Mouse (Mus musculus) MEL (cell line): ENCODE data around the gene Dhdh. TPM values are rescaled to one million over a fixed set of nuclear protein-coding genes. Genes with fewer than 3 reads are reported as not detected.
"Not testable (repeated sequence)": the region's sequence is repeated elsewhere in the genome, so short reads cannot be mapped to it uniquely, and the experiment has no call there.

Source experiments
- DNase-seq: peaks from one replicate; pipeline ENCODE4 v3.0.0; 2011; ENCODE audit warnings: low read depth, low spot score
- H3K27ac ChIP-seq: 2 replicates; pipeline ENCODE4 v1.5.1; 2012; ENCODE audit warnings: low read depth, mild to moderate bottlenecking, control low read depth, low read length, moderate library complexity; ENCODE audit not compliant: control insufficient read depth
- H3K27me3 ChIP-seq, 2 experiments: fragments of 150-350 bp in 1 of 2; sonication (generic) in 1 of 2; 2 replicates each; pipeline ENCODE4 v1.6.1; 2012; ENCODE audit warnings: low read length in 2 of 2, mild to moderate bottlenecking in 2 of 2, improper control_type of control experiment in 1 of 2, moderate library complexity in 1 of 2; ENCODE audit not compliant: insufficient read depth in 2 of 2, control insufficient read depth in 1 of 2
- H3K36me3 ChIP-seq, 2 experiments: 2 replicates each; pipeline ENCODE4 v1.6.1; 2012 to 2014; ENCODE audit warnings: low read length in 2 of 2, improper control_type of control experiment in 1 of 2, inconsistent platforms in 1 of 2, mild to moderate bottlenecking in 1 of 2; ENCODE audit not compliant: insufficient read depth in 2 of 2, control insufficient read depth in 1 of 2
- H3K4me1 ChIP-seq, 2 experiments: fragments of 150-350 bp in 1 of 2; sonication (generic) in 1 of 2; 2 replicates each; pipeline ENCODE4 v1.6.1; 2012; ENCODE audit warnings: low read length in 2 of 2, improper control_type of control experiment in 1 of 2, mild to moderate bottlenecking in 1 of 2; ENCODE audit not compliant: insufficient read depth in 2 of 2, control insufficient read depth in 1 of 2
- H3K4me3 ChIP-seq, 2 experiments: fragments of 150-350 bp in 1 of 2; sonication (generic) in 1 of 2; 2 replicates each; pipeline ENCODE4 v1.5.1; 2012; ENCODE audit warnings: low read depth in 2 of 2, low read length in 2 of 2, mild to moderate bottlenecking in 2 of 2, moderate library complexity in 2 of 2, control low read depth in 1 of 2, improper control_type of control experiment in 1 of 2; ENCODE audit not compliant: control insufficient read depth in 1 of 2, insufficient read depth in 1 of 2
- H3K79me2 ChIP-seq: 2 replicates; pipeline ENCODE4 v1.6.1; 2012; ENCODE audit warnings: mild to moderate bottlenecking, low read length, moderate library complexity; ENCODE audit not compliant: control insufficient read depth, poor library complexity, insufficient read depth
- H3K9ac ChIP-seq: 2 replicates; pipeline ENCODE4 v1.6.1; 2012; ENCODE audit warnings: low read depth, mild to moderate bottlenecking, control low read depth, low read length, moderate library complexity; ENCODE audit not compliant: control insufficient read depth, poor library complexity, severe bottlenecking
- H3K9me3 ChIP-seq: fragments of 150-350 bp; sonication (generic); replicated peaks from 2 replicates; pipeline ENCODE4 v1.6.1; 2012; ENCODE audit warnings: mild to moderate bottlenecking, low read length, improper control_type of control experiment, moderate library complexity; ENCODE audit not compliant: insufficient read depth
- BHLHE40 ChIP-seq: IDR thresholded peaks from 2 replicates; pipeline ENCODE4 v1.6.1; 2012; ENCODE audit warnings: low read depth, mild to moderate bottlenecking, inconsistent platforms, low read length, improper control_type of control experiment, borderline replicate concordance
- CHD1 ChIP-seq: IDR thresholded peaks from 2 replicates; pipeline ENCODE4 v1.6.1; 2012; ENCODE audit warnings: low read depth, mild to moderate bottlenecking, inconsistent platforms, low read length, improper control_type of control experiment
- CHD2 ChIP-seq: IDR thresholded peaks from 2 replicates; pipeline ENCODE4 v1.6.1; 2011; ENCODE audit warnings: low read length, improper control_type of control experiment
- ELF1 ChIP-seq: IDR thresholded peaks from 2 replicates; pipeline ENCODE4 v1.6.1; 2014; ENCODE audit warnings: low read depth, mild to moderate bottlenecking, inconsistent platforms, low read length, improper control_type of control experiment, moderate library complexity
- EP300 ChIP-seq, 2 experiments: IDR thresholded peaks; 2 replicates each; pipeline ENCODE4 v1.6.1; 2011; ENCODE audit warnings: improper control_type of control experiment in 2 of 2, low read length in 2 of 2, low read depth in 1 of 2, mild to moderate bottlenecking in 1 of 2
- HCFC1 ChIP-seq: IDR thresholded peaks from 2 replicates; pipeline ENCODE4 v1.6.1; 2012; ENCODE audit warnings: low read depth, mild to moderate bottlenecking, inconsistent platforms, low read length, improper control_type of control experiment, moderate library complexity
- KAT2A ChIP-seq: conservative IDR thresholded peaks from 2 replicates; pipeline ENCODE4 v1.6.1; 2012; ENCODE audit warnings: low read depth, low read length, improper control_type of control experiment, inconsistent platforms
- MAX ChIP-seq: IDR thresholded peaks from 2 replicates; pipeline ENCODE4 v1.6.1; 2011; ENCODE audit warnings: low read length, improper control_type of control experiment
- MAZ ChIP-seq: IDR thresholded peaks from 2 replicates; pipeline ENCODE4 v1.6.1; 2012; ENCODE audit warnings: low read depth, mild to moderate bottlenecking, inconsistent platforms, low read length, improper control_type of control experiment
- MXI1 ChIP-seq: IDR thresholded peaks from 2 replicates; pipeline ENCODE4 v1.6.1; 2011; ENCODE audit warnings: mild to moderate bottlenecking, low read depth, low read length, improper control_type of control experiment
- MYC ChIP-seq: IDR thresholded peaks from 2 replicates; pipeline ENCODE4 v1.6.1; 2011; ENCODE audit warnings: low read depth, mild to moderate bottlenecking, low read length, improper control_type of control experiment, moderate library complexity
- NELFE ChIP-seq: IDR thresholded peaks from 2 replicates; pipeline ENCODE4 v1.6.1; 2011; ENCODE audit warnings: low read depth, low read length, improper control_type of control experiment
- POLR2A ChIP-seq, 2 experiments: IDR thresholded peaks; 2 replicates each; pipeline ENCODE4 v1.6.1; 2011 to 2012; ENCODE audit warnings: low read length in 2 of 2, mild to moderate bottlenecking in 2 of 2, control low read depth in 1 of 2, improper control_type of control experiment in 1 of 2, low read depth in 1 of 2, moderate library complexity in 1 of 2; ENCODE audit not compliant: control insufficient read depth in 1 of 2, insufficient read depth in 1 of 2, poor library complexity in 1 of 2
- POLR2AphosphoS2 ChIP-seq: IDR thresholded peaks from 2 replicates; pipeline ENCODE4 v1.6.1; 2011; ENCODE audit warnings: low read length, improper control_type of control experiment
- POLR2AphosphoS5 ChIP-seq: IDR thresholded peaks from 2 replicates; pipeline ENCODE4 v1.6.1; 2012; ENCODE audit warnings: low read depth, borderline replicate concordance, mild to moderate bottlenecking, inconsistent platforms, low read length, moderate library complexity, mixed read lengths
- SIN3A ChIP-seq: IDR thresholded peaks from 2 replicates; pipeline ENCODE4 v1.6.1; 2012; ENCODE audit warnings: low read length, improper control_type of control experiment, inconsistent platforms
- SMC3 ChIP-seq: IDR thresholded peaks from 2 replicates; pipeline ENCODE4 v1.6.1; 2011; ENCODE audit warnings: low read depth, low read length, improper control_type of control experiment
- TBP ChIP-seq: IDR thresholded peaks from 2 replicates; pipeline ENCODE4 v1.8.0; 2011; ENCODE audit warnings: low read depth, low read length, improper control_type of control experiment
- TCF12 ChIP-seq: IDR thresholded peaks from 2 replicates; pipeline ENCODE4 v1.6.1; 2014; ENCODE audit warnings: low read depth, mild to moderate bottlenecking, inconsistent platforms, low read length, improper control_type of control experiment, moderate library complexity
- USF1 ChIP-seq: IDR thresholded peaks from 2 replicates; pipeline ENCODE4 v1.6.1; 2014; ENCODE audit warnings: low read depth, mild to moderate bottlenecking, inconsistent platforms, low read length, improper control_type of control experiment, moderate library complexity
- ZKSCAN1 ChIP-seq: IDR thresholded peaks from 2 replicates; pipeline ENCODE4 v1.6.1; 2012; ENCODE audit warnings: low read depth, mild to moderate bottlenecking, inconsistent platforms, low read length, improper control_type of control experiment, moderate library complexity
- ZMIZ1 ChIP-seq: IDR thresholded peaks from 2 replicates; pipeline ENCODE4 v1.6.1; 2012; ENCODE audit warnings: low read depth, mild to moderate bottlenecking, inconsistent platforms, low read length, improper control_type of control experiment, moderate library complexity
- polyA plus RNA-seq, 2 experiments: library from polyadenylated mRNA; stranded (reverse) in 1 of 2; unstranded in 1 of 2; fragments of >175 nt in 1 of 2; fragments of >200 nt in 1 of 2; gene quantifications; 2 replicates each; pipeline versions ENCODE4 v1.2.1 to v1.2.4; 2012; ENCODE audit warnings: low replicate concordance in 2 of 2, low read depth in 1 of 2; ENCODE audit not compliant: insufficient read length in 2 of 2, insufficient read depth in 1 of 2, missing spikeins in 1 of 2
- total RNA-seq: library from RNA; depleted of rRNA; stranded (reverse); fragments of 300-350 nt; gene quantifications from 2 replicates; pipeline ENCODE4 v1.2.3, GENCODE M21; 2012

Dhdh gene
- total and polyA plus RNA-seq, 3 experiments = 0.08 to 1.6 TPM; not detected in 1

DNA sequence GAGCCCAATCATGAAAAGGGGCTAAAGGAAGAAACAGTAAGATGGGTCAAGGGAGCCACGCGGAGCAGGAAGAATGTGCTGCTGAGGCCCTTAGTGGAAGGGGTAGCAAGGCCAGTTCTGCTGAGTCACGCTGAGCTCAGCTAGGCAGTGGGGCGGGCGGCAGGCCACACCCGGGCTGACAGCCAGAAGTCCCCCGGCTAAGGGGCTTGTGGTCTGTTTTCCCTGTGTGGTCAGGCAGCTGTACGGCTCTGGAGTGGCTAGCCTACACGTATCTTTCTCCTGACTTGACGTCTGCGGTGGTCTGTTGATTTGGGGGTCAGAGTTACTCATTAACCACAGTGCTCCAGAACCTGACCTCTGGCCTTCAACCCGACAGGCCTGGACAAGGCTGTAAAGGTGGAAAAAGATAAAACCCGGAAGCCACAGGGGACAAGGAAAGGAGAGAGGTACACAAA lies 27.7 kb downstream of the Dhdh start (continued):
- TF ChIP-seq MAX = peak; percentile 61; the same call in 1 of the 2 replicates
- 0 out of 2 replicates have a peak, but pooled peaks have one; percentile 55 for TF ChIP-seq MYC
- peak; percentile 80 for TF ChIP-seq SIN3A
- peak; percentile 65 for TF ChIP-seq MXI1
- peak; percentile 34; the same call in 1 of the 2 replicates for TF ChIP-seq BHLHE40
- TF ChIP-seq ZKSCAN1 = no peak
- TF ChIP-seq SMC3 = no peak
- no peak for TF ChIP-seq KAT2A

DNA sequence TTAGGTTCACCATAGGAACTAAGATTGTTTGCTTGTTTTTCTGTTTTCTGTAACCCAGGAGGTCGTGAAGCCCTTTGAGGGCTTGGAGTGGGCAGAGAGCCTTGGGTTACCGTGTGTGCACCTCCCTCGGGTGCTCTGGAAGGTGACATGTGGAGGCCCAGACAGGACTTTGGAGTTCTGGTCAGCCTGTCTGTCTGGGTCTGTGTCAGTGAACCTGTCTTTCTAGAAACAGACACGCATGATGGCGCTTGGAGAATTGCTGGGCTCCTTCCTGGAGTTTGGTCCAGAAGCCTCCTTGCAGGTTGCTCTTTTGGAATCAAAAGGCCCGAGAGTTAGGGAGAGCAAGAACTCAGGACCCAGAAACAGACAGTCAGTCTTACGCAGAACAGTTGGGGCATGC lies 28.2 kb downstream of the Dhdh start:
- TF ChIP-seq POLR2A (IDR thresholded peaks at IDR 0.05; ENCODE audit: control insufficient read depth in 1 of 2, insufficient read depth in 1 of 2, low read depth in 1 of 2, low read length in 2 of 2, poor library complexity in 1 of 2) (0 out of 4 replicates have a peak, but pooled peaks of 1 of the 2 experiments have one; percentile 10), CHD1 (no peak), CHD2 (no peak), BHLHE40 (no peak)
- Histone ChIP-seq H3K9ac (peak overlapping the region; percentile 76), H3K36me3 (peaks cover 7 to 22% of the 10 kb centered on the region in 2 experiments), H3K4me3 (peak overlapping the region; percentile 21 to 51), H3K27me3 (no peaks in the 10 kb centered on the region), H3K4me1 (peaks cover 7 to 26% of the 10 kb centered on the region in 2 experiments; a peak in 3 of 4 replicates), H3K27ac (peak overlapping the region; percentile 96), H3K9me3 (no peaks in the 10 kb centered on the region), H3K79me2 (peaks cover 29% of the 10 kb centered on the region)
- DNase-seq = no peak

DNA sequence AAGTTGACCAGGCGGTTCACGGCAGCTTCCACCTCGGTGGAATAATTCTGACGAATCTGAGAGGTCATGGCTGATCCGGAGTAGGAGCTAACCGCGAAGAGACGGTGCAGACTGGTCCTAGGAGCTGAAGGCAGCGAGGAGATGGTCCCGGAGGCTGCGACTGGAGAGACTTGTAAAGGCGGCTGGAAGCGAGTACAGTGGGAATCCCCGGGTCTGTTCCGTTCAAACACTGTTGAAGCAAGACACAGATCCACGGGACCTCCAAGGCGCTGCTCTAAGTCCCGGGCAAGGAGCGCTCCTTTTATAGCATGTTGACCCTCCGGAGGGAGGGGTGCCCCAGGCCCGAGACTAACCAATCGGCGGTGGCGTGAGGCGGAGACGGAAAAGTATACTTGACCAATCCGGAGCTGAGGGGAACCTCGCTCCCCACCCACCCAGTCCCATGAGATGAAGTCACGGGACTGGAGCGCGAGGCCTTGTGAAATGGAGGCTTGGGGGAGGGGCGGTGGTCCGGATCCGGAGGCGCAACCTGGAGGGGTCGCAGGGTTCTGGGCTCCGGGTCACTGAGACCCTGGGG lies 29.0 kb downstream of the Dhdh start, which contains the start of gene Ftl1:
Ftl1 (minus strand) TSS at position 321 of the 577 bp plus-strand sequence.
- H3K4me1 ChIP-seq = peaks cover 7 to 22% of the 10 kb centered on the region in 2 experiments; a peak in 3 of 4 replicates
- peaks cover 7 to 22% of the 10 kb centered on the region in 2 experiments for H3K36me3 ChIP-seq
- DNase-seq = peak; percentile 98
- not testable (repeated sequence) for H3K27me3 ChIP-seq, H3K9me3 ChIP-seq
- peak within 1 kb of the TSS; percentile 78 to 80 for H3K4me3 ChIP-seq
- peaks cover 24% of the 10 kb centered on the region for H3K79me2 ChIP-seq
- H3K27ac ChIP-seq = peak within 1 kb of the TSS; percentile 96
- peak; percentile 94 to 97 for TF ChIP-seq POLR2A (IDR thresholded peaks at IDR 0.05; ENCODE audit: control insufficient read depth in 1 of 2, insufficient read depth in 1 of 2, low read depth in 1 of 2, low read length in 2 of 2, poor library complexity in 1 of 2)
- peak; percentile 53; the same call in 1 of the 2 replicates for TF ChIP-seq CHD2
- 0 out of 2 replicates have a peak, but pooled peaks have one; percentile 34 for TF ChIP-seq TCF12
- TF ChIP-seq TBP = peak; percentile 98
- TF ChIP-seq MXI1 = peak; percentile 60
- peak; percentile 90; the same call in 1 of the 2 replicates for TF ChIP-seq POLR2AphosphoS5
- peak; percentile 98 for TF ChIP-seq ZMIZ1
- TF ChIP-seq ZKSCAN1 = 0 out of 2 replicates have a peak, but pooled peaks have one; percentile 28
- peak; percentile 85 for TF ChIP-seq USF1
- peak in 1 of 2 experiments; percentile 37; a peak in 1 of 4 replicates for TF ChIP-seq EP300 (IDR thresholded peaks at IDR 0.05; ENCODE audit: low read depth in 1 of 2, low read length in 2 of 2)
- peak; percentile 64 for TF ChIP-seq HCFC1
- TF ChIP-seq ELF1 = 0 out of 2 replicates have a peak, but pooled peaks have one; percentile 45
- peak; percentile 98 for TF ChIP-seq POLR2AphosphoS2
- TF ChIP-seq MAX = peak; percentile 38; the same call in 1 of the 2 replicates
- TF ChIP-seq BHLHE40 = peak; percentile 95
- peak; percentile 98 for TF ChIP-seq NELFE
- TF ChIP-seq MAZ = peak; percentile 95
- peak within 1 kb of the TSS; percentile 93 for H3K9ac ChIP-seq
